Mouse (Mus musculus) forebrain, embryonic 16.5 days (tissue): ENCODE measurements around the gene Zfp607b. TPM values are rescaled to one million over a fixed set of nuclear protein-coding genes. Genes with fewer than 3 reads are reported as not detected.

ENCODE experiments used
- ATAC-seq: fragments of 200-750 bp; cut with Nextera tagmentation; 2 replicates; pipeline ENCODE4 v1.8.0; 2017; ENCODE audit warnings: mild to moderate bottlenecking, moderate library complexity
- H3K27ac ChIP-seq: fragments of 300-500 bp; sonication (generic); 2 replicates; pipeline ENCODE4 v1.5.1; 2014; ENCODE audit warnings: low read length, control low read depth
- H3K27me3 ChIP-seq: fragments of 300-500 bp; sonication (generic); replicated peaks from 2 replicates; pipeline ENCODE4 v1.6.1; 2014; ENCODE audit warnings: low read length; ENCODE audit not compliant: control insufficient read depth, insufficient read depth
- H3K36me3 ChIP-seq: fragments of 300-500 bp; sonication (generic); 2 replicates; pipeline ENCODE4 v1.6.1; 2014; ENCODE audit not compliant: control insufficient read depth, insufficient read depth
- H3K4me1 ChIP-seq: fragments of 300-500 bp; sonication (generic); replicated peaks from 2 replicates; pipeline ENCODE4 v1.6.1; 2014; ENCODE audit warnings: low read length; ENCODE audit not compliant: control insufficient read depth, insufficient read depth
- H3K4me2 ChIP-seq: fragments of 300-500 bp; sonication (generic); 2 replicates; pipeline ENCODE4 v1.6.1; 2014; ENCODE audit warnings: mild to moderate bottlenecking, low read length, control low read depth
- H3K4me3 ChIP-seq: fragments of 300-500 bp; sonication (generic); replicated peaks from 2 replicates; pipeline ENCODE4 v1.5.1; 2014; ENCODE audit warnings: mild to moderate bottlenecking, low read length, control low read depth
- H3K9ac ChIP-seq: fragments of 300-500 bp; sonication (generic); replicated peaks from 2 replicates; pipeline ENCODE4 v1.6.1; 2014; ENCODE audit warnings: low read depth, low read length, control low read depth
- H3K9me3 ChIP-seq: fragments of 300-500 bp; sonication (generic); 2 replicates; pipeline ENCODE4 v1.6.1; 2016; ENCODE audit warnings: low read length; ENCODE audit not compliant: control insufficient read depth
- WGBS: fragments of 180-500 bp; shearing (Covaris S2); extraction: QIAGEN DNeasy Blood & Tissue Kit; methylation state at CpG from one replicate; pipeline ENCODE4 v1.1.7; 2014; 5-methylcytosine and 5-hydroxymethylcytosine counted together
- polyA plus RNA-seq: library from polyadenylated mRNA; unstranded; fragments of >200 nt; fragmentation: Nextera tagmentation; extraction: Ambion mirVana; gene quantifications from 2 replicates; pipeline ENCODE4 v1.2.1, GENCODE M21; 2015

Gene Zfp607b
- polyA plus RNA-seq, 1 experiment from 2014 or later: 14.5 TPM

- 72% methylated on average over 11 of the region's 11 CpGs for WGBS
- no peak overlapping the region for H3K9ac ChIP-seq
- peaks cover 8% of the 10 kb centered on the region; the same call in 1 of the 2 replicates for H3K36me3 ChIP-seq
- no peaks in the 10 kb centered on the region for H3K27me3 ChIP-seq
- H3K4me1 ChIP-seq: peaks cover 22% of the 10 kb centered on the region
- H3K27ac ChIP-seq: no peak overlapping the region
- ATAC-seq: no peak
- no peaks in the 10 kb centered on the region for H3K9me3 ChIP-seq
- H3K4me3 ChIP-seq: no peak overlapping the region
- 0 out of 2 replicates have a peak overlapping the region, but pooled peaks have one; percentile 6 for H3K4me2 ChIP-seq
Observed at GRCm38 (mm10) chr7:27655545-27655944, 33.6 kb upstream of the Zfp607b start.

GRCm38 (mm10) chr7:27656600-27656999 is 32.5 kb upstream of the Zfp607b start:
- peaks cover 13% of the 10 kb centered on the region; the same call in 1 of the 2 replicates for H3K36me3 ChIP-seq
- ATAC-seq: no peak
- whole genome bisulfite sequencing: 86% methylated on average over 16 of the region's 16 CpGs

DNA sequence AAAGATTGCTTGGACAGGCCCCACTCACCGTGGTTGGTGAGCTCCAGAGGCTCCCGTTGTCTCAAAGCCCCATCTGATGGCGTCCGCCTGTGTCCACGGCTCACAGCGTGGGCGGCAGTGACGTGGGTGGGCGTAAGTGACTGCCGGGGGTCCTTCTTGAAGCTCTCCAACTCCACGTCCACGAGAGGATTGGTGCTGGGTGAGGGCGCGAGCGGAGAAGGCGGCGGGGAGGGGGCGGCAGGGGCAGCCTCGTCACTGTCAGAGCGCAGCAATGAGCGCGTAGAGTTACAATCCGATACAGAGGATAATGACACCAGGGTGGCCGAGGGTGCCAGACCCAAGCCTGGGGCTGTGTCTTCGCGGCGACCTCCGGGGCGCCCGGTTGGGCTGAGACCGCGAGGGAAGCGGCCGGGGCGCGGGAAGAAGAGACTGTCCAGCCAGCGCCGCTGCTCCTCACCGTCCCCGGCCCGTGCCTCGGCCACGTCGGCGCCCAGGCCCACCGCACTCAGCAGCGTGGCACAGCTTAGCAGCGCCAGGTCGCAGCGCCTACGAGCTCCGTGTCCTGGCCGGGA is 31.2 kb upstream of the Zfp607b start:
- H3K27ac ChIP-seq: no peak overlapping the region
- 33% methylated on average over 53 of the region's 53 CpGs for WGBS
- no peaks in the 10 kb centered on the region for H3K9me3 ChIP-seq
- H3K4me3 ChIP-seq: no peak overlapping the region
- H3K4me1 ChIP-seq: peaks cover 20% of the 10 kb centered on the region
- ATAC-seq: no peak
- no peak overlapping the region for H3K4me2 ChIP-seq
- no peak overlapping the region for H3K9ac ChIP-seq
- H3K36me3 ChIP-seq: peaks cover 13% of the 10 kb centered on the region; the same call in 1 of the 2 replicates
- H3K27me3 ChIP-seq: no peaks in the 10 kb centered on the region

More at GRCm38 (mm10) chr7:27656600-27656999, 32.5 kb upstream of the Zfp607b start:
- Histone ChIP-seq H3K27ac (no peak overlapping the region), H3K4me2 (no peak overlapping the region), H3K4me1 (peaks cover 22% of the 10 kb centered on the region), H3K27me3 (no peaks in the 10 kb centered on the region), H3K9me3 (no peaks in the 10 kb centered on the region), H3K9ac (no peak overlapping the region), H3K4me3 (no peak overlapping the region)

- Histone ChIP-seq H3K4me2 (no peak overlapping the region), H3K4me3 (no peak overlapping the region), H3K4me1 (peaks cover 15% of the 10 kb centered on the region), H3K27me3 (no peaks in the 10 kb centered on the region), H3K36me3 (peaks cover 13% of the 10 kb centered on the region; the same call in 1 of the 2 replicates), H3K9ac (no peak overlapping the region), H3K27ac (no peak overlapping the region), H3K9me3 (no peaks in the 10 kb centered on the region)
- WGBS: 65% methylated on average over 14 of the region's 14 CpGs
- no peak for ATAC-seq
Observed at GRCm38 (mm10) chr7:27658712-27659663, 30.2 kb upstream of the Zfp607b start.

- ATAC-seq: no peak
- WGBS: 96% methylated on average over 4 of the region's 4 CpGs
- Histone ChIP-seq H3K4me3 (no peak overlapping the region), H3K27ac (no peak overlapping the region), H3K27me3 (no peaks in the 10 kb centered on the region), H3K36me3 (peaks cover 12% of the 10 kb centered on the region; the same call in 1 of the 2 replicates), H3K4me1 (no peaks in the 10 kb centered on the region), H3K4me2 (no peak overlapping the region), H3K9ac (no peak overlapping the region), H3K9me3 (no peaks in the 10 kb centered on the region)
Observed at GRCm38 (mm10) chr7:27662038-27662437, 27.1 kb upstream of the Zfp607b start.

GRCm38 (mm10) chr7:27673064-27673574 is 16.0 kb upstream of the Zfp607b start:
- Histone ChIP-seq H3K9ac (peak overlapping the region; percentile 94), H3K4me3 (peak overlapping the region; percentile 88), H3K4me1 (peaks cover 42% of the 10 kb centered on the region), H3K9me3 (no peaks in the 10 kb centered on the region), H3K36me3 (peaks cover 3% of the 10 kb centered on the region; the same call in 1 of the 2 replicates), H3K27ac (no peak overlapping the region), H3K27me3 (no peaks in the 10 kb centered on the region), H3K4me2 (peak overlapping the region; percentile 99)
- 47% methylated on average over 9 of the region's 9 CpGs for WGBS
- no peak for ATAC-seq

DNA sequence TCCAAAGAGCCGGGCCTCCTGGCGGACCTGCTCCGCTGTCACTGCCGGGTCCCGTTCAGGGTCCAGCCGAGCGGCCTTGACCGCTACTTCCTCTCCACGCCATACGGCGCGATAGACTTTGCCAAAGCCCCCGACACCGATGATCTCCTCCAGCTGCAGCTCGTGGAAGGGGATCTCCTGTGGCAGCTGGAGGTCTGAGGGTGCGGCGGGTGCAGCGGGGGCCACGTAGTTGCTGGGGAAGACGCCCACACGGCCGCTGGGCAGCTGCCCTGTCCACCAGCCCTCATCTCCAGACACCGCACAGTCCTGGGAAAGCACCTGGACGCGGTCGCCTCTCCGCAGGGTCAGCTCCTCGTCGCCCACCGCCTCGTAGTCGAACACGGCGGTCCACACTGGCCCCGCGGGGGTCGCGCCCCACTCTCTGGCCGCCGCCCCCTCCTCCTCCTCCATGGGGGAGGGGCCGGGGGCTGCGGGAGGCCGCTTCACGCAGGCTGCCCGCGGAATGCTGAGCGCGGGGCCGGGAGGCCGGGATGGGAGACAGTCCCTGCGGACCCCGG is 15.5 kb upstream of the Zfp607b start:
- 2% methylated on average over 24 of the region's 52 CpGs for WGBS
- no peaks in the 10 kb centered on the region for H3K9me3 ChIP-seq
- no peaks in the 10 kb centered on the region for H3K36me3 ChIP-seq
- 0 out of 2 replicates have a peak, but pooled peaks have one; percentile 2 for ATAC-seq
- H3K9ac ChIP-seq: peak overlapping the region; percentile 94
- H3K4me2 ChIP-seq: peak overlapping the region; percentile 99
- H3K4me1 ChIP-seq: peaks cover 42% of the 10 kb centered on the region
- no peaks in the 10 kb centered on the region for H3K27me3 ChIP-seq
- H3K4me3 ChIP-seq: peak overlapping the region; percentile 88
- no peak overlapping the region for H3K27ac ChIP-seq

- H3K9me3 ChIP-seq: no peaks in the 10 kb centered on the region
- WGBS: 0% methylated on average over 33 of the region's 38 CpGs
Observed at GRCm38 (mm10) chr7:27674195-27674521, 15.0 kb upstream of the Zfp607b start.

More at GRCm38 (mm10) chr7:27674195-27674521, 15.0 kb upstream of the Zfp607b start:
- peak overlapping the region; percentile 94 for H3K9ac ChIP-seq
- no peaks in the 10 kb centered on the region for H3K27me3 ChIP-seq
- peak overlapping the region; percentile 95 for H3K27ac ChIP-seq
- H3K36me3 ChIP-seq: no peaks in the 10 kb centered on the region
- peak overlapping the region; percentile 99 for H3K4me2 ChIP-seq
- H3K4me3 ChIP-seq: peak overlapping the region; percentile 88
- ATAC-seq: peak; percentile 47; the same call in 1 of the 2 replicates
- H3K4me1 ChIP-seq: peaks cover 42% of the 10 kb centered on the region
